Mouse (Mus musculus) midbrain, postnatal 0 days (tissue): ENCODE measurements around the gene Chac1. TPM values are rescaled to one million over a fixed set of nuclear protein-coding genes. Genes with fewer than 3 reads are reported as not detected.

ENCODE experiments used
- ATAC-seq: fragments of 200-750 bp; cut with Nextera tagmentation; 2 replicates; pipeline ENCODE4 v1.8.0; 2017; ENCODE audit warnings: moderate number of reproducible peaks, mild to moderate bottlenecking, moderate TSS enrichment, moderate library complexity; ENCODE audit not compliant: low FRiP score
- DNase-seq: peaks from one replicate; pipeline ENCODE4 v3.0.0-alpha.2; 2015; ENCODE audit warnings: low spot score
- H3K27ac ChIP-seq: fragments of 300-500 bp; sonication (generic); 2 replicates; pipeline ENCODE4 v1.5.1; 2014; ENCODE audit warnings: low read depth, mild to moderate bottlenecking, low read length, mixed read lengths
- H3K27me3 ChIP-seq: fragments of 300-500 bp; sonication (generic); 2 replicates; pipeline ENCODE4 v1.6.1; 2014; ENCODE audit warnings: low read length, control low read depth, mixed read lengths; ENCODE audit not compliant: insufficient read depth
- H3K36me3 ChIP-seq: fragments of 300-500 bp; sonication (generic); 2 replicates; pipeline ENCODE4 v1.6.1; 2014; ENCODE audit warnings: low read length, control low read depth, mixed read lengths; ENCODE audit not compliant: insufficient read depth
- H3K4me1 ChIP-seq: fragments of 300-500 bp; sonication (generic); 2 replicates; pipeline ENCODE4 v1.6.1; 2014; ENCODE audit warnings: mild to moderate bottlenecking, control low read depth, antibody characterized with exemption, low read length, mixed read lengths; ENCODE audit not compliant: insufficient read depth
- H3K4me2 ChIP-seq: fragments of 300-500 bp; sonication (generic); 2 replicates; pipeline ENCODE4 v1.6.1; 2014; ENCODE audit warnings: low read depth, mild to moderate bottlenecking, low read length, mixed read lengths; ENCODE audit not compliant: poor library complexity, severe bottlenecking
- H3K4me3 ChIP-seq: fragments of 300-500 bp; sonication (generic); 2 replicates; pipeline ENCODE4 v1.5.1; 2014; ENCODE audit warnings: low read depth, mild to moderate bottlenecking, low read length, moderate library complexity
- H3K9ac ChIP-seq: fragments of 300-500 bp; sonication (generic); replicated peaks from 2 replicates; pipeline ENCODE4 v1.6.1; 2014; ENCODE audit warnings: mild to moderate bottlenecking, low read length, moderate library complexity, mixed read lengths; ENCODE audit not compliant: poor library complexity, severe bottlenecking
- H3K9me3 ChIP-seq: fragments of 300-500 bp; sonication (generic); 2 replicates; pipeline ENCODE4 v1.6.1; 2016; ENCODE audit warnings: low read length, control low read depth
- CTCF ChIP-seq: IDR thresholded peaks from 2 replicates; pipeline ENCODE4 v1.5.1; 2016; ENCODE audit warnings: antibody characterized with exemption, mild to moderate bottlenecking
- WGBS: fragments of 180-500 bp; shearing (Covaris S2); extraction: QIAGEN DNeasy Blood & Tissue Kit; methylation state at CpG from one replicate; pipeline ENCODE4 v1.1.7; 2014; 5-methylcytosine and 5-hydroxymethylcytosine counted together
- polyA plus RNA-seq: library from polyadenylated mRNA; unstranded; fragments of >200 nt; fragmentation: Nextera tagmentation; extraction: Ambion mirVana; gene quantifications from 2 replicates; pipeline ENCODE4 v1.2.1, GENCODE M21; 2015
- total RNA-seq: library from RNA; depleted of rRNA; stranded (reverse); fragments of >200 nt; gene quantifications from 2 replicates; pipeline ENCODE4 v1.2.3, GENCODE M21; 2014

Chac1 gene
- total and polyA plus RNA-seq, 2 experiments from 2014 or later: 10.2 to 18.7 TPM

DNA sequence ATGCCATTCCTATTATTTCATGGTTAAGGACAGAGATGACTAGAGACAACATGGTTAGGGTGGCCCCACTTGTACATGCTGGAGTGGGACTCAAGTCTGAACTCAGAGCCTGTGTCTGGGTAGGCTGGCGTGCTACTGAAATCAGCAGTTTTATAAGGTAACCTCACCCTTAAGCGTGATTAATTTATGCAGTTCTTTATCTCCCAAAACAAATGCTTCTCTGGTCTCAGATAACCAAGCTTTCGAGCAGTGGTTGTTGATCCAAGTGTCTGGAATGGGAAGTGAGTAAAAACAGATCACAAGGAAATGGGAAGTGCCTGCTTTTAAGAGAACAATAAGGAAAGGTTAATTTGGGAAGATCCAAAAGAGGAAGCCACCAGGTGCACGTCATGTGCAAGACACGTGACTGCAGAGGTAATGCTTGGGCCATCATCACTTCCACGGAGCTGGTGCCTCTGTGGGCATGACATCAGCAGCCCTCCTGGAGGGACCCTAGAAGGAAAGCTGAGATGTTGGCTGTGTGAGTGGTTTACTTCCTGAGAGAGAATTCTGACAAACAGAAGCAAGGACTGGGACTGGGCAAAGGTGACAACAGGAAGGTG lies 6.4 kb upstream of the Chac1 start:
- Histone ChIP-seq H3K27me3 (no peaks in the 10 kb centered on the region), H3K4me2 (no peak overlapping the region), H3K9ac (no peak overlapping the region), H3K4me1 (no peaks in the 10 kb centered on the region), H3K27ac (no peak overlapping the region), H3K36me3 (no peaks in the 10 kb centered on the region), H3K4me3 (no peak overlapping the region), H3K9me3 (no peaks in the 10 kb centered on the region)
- ATAC-seq: no peak
- no peak for DNase-seq
- 59% methylated on average over 6 of the region's 6 CpGs for WGBS
- TF ChIP-seq CTCF: no peak

GRCm38 (mm10) chr2:119353707-119354106 lies 2.7 kb downstream of the Chac1 start:
- Histone ChIP-seq H3K27ac (no peak overlapping the region), H3K4me1 (no peaks in the 10 kb centered on the region), H3K36me3 (peaks cover 17% of the 10 kb centered on the region), H3K27me3 (no peaks in the 10 kb centered on the region), H3K9ac (no peak overlapping the region), H3K4me2 (no peak overlapping the region), H3K4me3 (no peak overlapping the region), H3K9me3 (no peaks in the 10 kb centered on the region)
- no peak for TF ChIP-seq CTCF
- WGBS: 91% methylated on average over 8 of the region's 8 CpGs
- DNase-seq (no peak), ATAC-seq (no peak)

GRCm38 (mm10) chr2:119355089-119355488 lies 4.1 kb downstream of the Chac1 start:
- H3K27ac ChIP-seq: no peak overlapping the region
- no peak overlapping the region for H3K4me3 ChIP-seq
- no peak for ATAC-seq
- no peaks in the 10 kb centered on the region for H3K9me3 ChIP-seq
- H3K27me3 ChIP-seq: no peaks in the 10 kb centered on the region
- TF ChIP-seq CTCF: no peak
- peaks cover 17% of the 10 kb centered on the region for H3K36me3 ChIP-seq
- DNase-seq: peak; percentile 51
- no peak overlapping the region for H3K4me2 ChIP-seq
- no peaks in the 10 kb centered on the region for H3K4me1 ChIP-seq
- no peak overlapping the region for H3K9ac ChIP-seq
- WGBS: 82% methylated on average over 3 of the region's 3 CpGs

- peak; percentile 31 for DNase-seq
- H3K27me3 ChIP-seq: no peaks in the 10 kb centered on the region
Measured at GRCm38 (mm10) chr2:119355651-119356050, 4.6 kb downstream of the Chac1 start.

GRCm38 (mm10) chr2:119356310-119356709 lies 5.3 kb downstream of the Chac1 start:
- Histone ChIP-seq H3K27ac (no peak overlapping the region), H3K4me3 (no peak overlapping the region), H3K36me3 (peaks cover 17% of the 10 kb centered on the region), H3K4me1 (no peaks in the 10 kb centered on the region), H3K4me2 (no peak overlapping the region), H3K9ac (no peak overlapping the region), H3K9me3 (peaks cover 9% of the 10 kb centered on the region; the same call in 1 of the 2 replicates), H3K27me3 (no peaks in the 10 kb centered on the region)
- no peak for TF ChIP-seq CTCF
- ATAC-seq (no peak), DNase-seq (no peak)

More at GRCm38 (mm10) chr2:119355651-119356050, 4.6 kb downstream of the Chac1 start:
- no peak overlapping the region for H3K4me3 ChIP-seq
- H3K9ac ChIP-seq: no peak overlapping the region
- peaks cover 3% of the 10 kb centered on the region; the same call in 1 of the 2 replicates for H3K9me3 ChIP-seq
- ATAC-seq: no peak
- peaks cover 17% of the 10 kb centered on the region for H3K36me3 ChIP-seq
- peak; percentile 24; the same call in 1 of the 2 replicates for TF ChIP-seq CTCF
- H3K4me2 ChIP-seq: no peak overlapping the region
- WGBS: 22% methylated on average over 7 of the region's 7 CpGs
- H3K27ac ChIP-seq: no peak overlapping the region
- no peaks in the 10 kb centered on the region for H3K4me1 ChIP-seq

GRCm38 (mm10) chr2:119356805-119357204 lies 5.8 kb downstream of the Chac1 start:
- H3K4me1 ChIP-seq: no peaks in the 10 kb centered on the region
- no peak for TF ChIP-seq CTCF
- no peak overlapping the region for H3K9ac ChIP-seq
- H3K9me3 ChIP-seq: peaks cover 14% of the 10 kb centered on the region; the same call in 1 of the 2 replicates
- no peaks in the 10 kb centered on the region for H3K27me3 ChIP-seq
- H3K4me3 ChIP-seq: no peak overlapping the region
- 91% methylated on average over 5 of the region's 5 CpGs for WGBS
- no peak overlapping the region for H3K27ac ChIP-seq
- H3K4me2 ChIP-seq: no peak overlapping the region
- peaks cover 17% of the 10 kb centered on the region for H3K36me3 ChIP-seq
- ATAC-seq (no peak), DNase-seq (no peak)
